ENCODE assay signal across 19 mouse cellular contexts in the genomic region with DNA sequence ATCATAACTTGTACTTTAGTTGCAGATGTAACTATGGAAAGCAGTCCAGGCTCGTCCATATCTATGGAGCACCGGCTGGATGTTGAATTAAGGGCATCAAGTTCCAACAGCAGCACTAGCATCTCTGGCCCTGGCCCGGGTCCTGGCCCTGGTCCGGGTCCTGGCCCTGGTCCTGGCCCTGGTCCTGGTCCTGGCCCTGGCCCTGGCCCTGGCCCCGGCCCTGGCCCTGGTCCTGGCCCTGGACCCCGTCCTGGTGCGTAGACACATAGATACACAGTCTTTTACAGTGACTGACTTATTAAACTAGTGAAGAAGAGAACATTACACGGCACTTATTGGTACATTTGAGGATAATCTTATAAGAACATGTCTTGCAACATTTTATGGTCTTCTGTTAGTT. TPM values are rescaled to one million over a fixed set of nuclear protein-coding genes. Genes with fewer than 3 reads are reported as not detected.
DNase-seq lines count a peak whose midpoint lies in the region; ATAC-seq and TF ChIP-seq lines count a peak whose summit lies in the region.
"Had no signal": no experiment of that assay in that cellular context is flagged by ENCODE, and none has a peak within 500 bp of the region (broad histone marks: within the 10 kb centered on the region; RNA-seq: fewer than 3 reads in every experiment).

No protein-coding gene starts in this region.

- DNase-seq in cerebellum, adult 11-12 months = peak; percentile 1
- no peak for DNase-seq in cerebellum, adult 9-10 months
- peak; percentile 24 to 25 for DNase-seq in heart, adult 2 months
- DNase-seq in heart, adult 9 months (ENCODE audit: low spot score in 2 of 2) = no peak
- DNase-seq in adrenal gland, postnatal 36 days = peak; percentile 2 to 9
- peak; percentile 20 to 24 for DNase-seq in gastrocnemius, postnatal 36 days
- DNase-seq: cerebellum, adult 11 months; kidney, adult 11 months; left cerebral cortex, postnatal 4 days; lung, embryonic 14.5 days; right cerebral cortex, postnatal 14 days; thymus, postnatal 14 days had no signal

- H3K4me2 ChIP-seq in hindbrain, embryonic 13.5 days = no peak overlapping the region
- H3K4me2 ChIP-seq: embryonic facial prominence, embryonic 15.5 days; limb, embryonic 15.5 days; lung, embryonic 14.5 days; midbrain, embryonic 12.5 days had no signal

- no peaks in the 10 kb centered on the region for H3K36me3 ChIP-seq in heart, adult 2 months (ENCODE audit: control insufficient read depth, insufficient read depth, low read length)
- H3K36me3 ChIP-seq in hindbrain, embryonic 13.5 days = peaks cover 25% of the 10 kb centered on the region

- H3K27me3 ChIP-seq in heart, adult 2 months (ENCODE audit: control insufficient read depth, insufficient read depth, low read length) = no peaks in the 10 kb centered on the region
- H3K27me3 ChIP-seq in hindbrain, embryonic 13.5 days = peaks cover 8% of the 10 kb centered on the region; the same call in 1 of the 2 replicates
- H3K27me3 ChIP-seq: embryonic facial prominence, embryonic 15.5 days had no signal

- no peak overlapping the region for H3K27ac ChIP-seq in heart, adult 2 months
- H3K27ac ChIP-seq in hindbrain, embryonic 13.5 days = no peak overlapping the region
- H3K27ac ChIP-seq: embryonic facial prominence, embryonic 15.5 days; heart, embryonic 10.5 days; limb, embryonic 15.5 days; liver, embryonic 14.5 days; midbrain, embryonic 12.5 days had no signal

- no peaks in the 10 kb centered on the region for H3K4me1 ChIP-seq in heart, adult 2 months (ENCODE audit: control insufficient read depth, insufficient read depth, low read length)
- no peaks in the 10 kb centered on the region for H3K4me1 ChIP-seq in hindbrain, embryonic 13.5 days (replicated peaks)
- H3K4me1 ChIP-seq: embryonic facial prominence, embryonic 15.5 days; heart, embryonic 10.5 days; limb, embryonic 15.5 days; midbrain, embryonic 12.5 days had no signal

- 62% methylated on average over 8 of the region's 8 CpGs for WGBS in heart, adult 2 months
- 97% methylated on average over 8 of the region's 8 CpGs for WGBS in hindbrain, embryonic 13.5 days

- no peak for TF ChIP-seq EP300 in heart, adult 2 months (IDR thresholded peaks at IDR 0.05; ENCODE audit: insufficient read depth, low read depth, low read length)

- TF ChIP-seq POLR2A in heart, adult 2 months (IDR thresholded peaks at IDR 0.05; ENCODE audit: insufficient read depth, low read depth, low read length) = no peak

- no peak for TF ChIP-seq CTCF in heart, adult 2 months (IDR thresholded peaks at IDR 0.05)

- H3K9me3 ChIP-seq in hindbrain, embryonic 13.5 days = no peaks in the 10 kb centered on the region
- H3K9me3 ChIP-seq: embryonic facial prominence, embryonic 15.5 days; heart, embryonic 10.5 days; limb, embryonic 15.5 days; midbrain, embryonic 12.5 days had no signal

- H3K9ac ChIP-seq in heart, adult 2 months (ENCODE audit: low read depth, low read length) = no peak overlapping the region
- no peak overlapping the region for H3K9ac ChIP-seq in hindbrain, embryonic 13.5 days
- H3K9ac ChIP-seq: embryonic facial prominence, embryonic 15.5 days; limb, embryonic 15.5 days; liver, embryonic 14.5 days; lung, embryonic 14.5 days; midbrain, embryonic 12.5 days had no signal

- H3K79me2 ChIP-seq in heart, adult 2 months (replicated peaks; ENCODE audit: control insufficient read depth, insufficient read depth, low read length) = no peaks in the 10 kb centered on the region

- H3K4me3 ChIP-seq in heart, adult 2 months = no peak overlapping the region
- no peak overlapping the region for H3K4me3 ChIP-seq in hindbrain, embryonic 13.5 days
- H3K4me3 ChIP-seq: embryonic facial prominence, embryonic 15.5 days; heart, embryonic 10.5 days; limb, embryonic 15.5 days; midbrain, embryonic 12.5 days had no signal

- intact Hi-C loops in heart, adult 2 months (cut with DNase I) = loop anchor here (5.0 kb wide), 1 partner anchor 38 kb away; no protein-coding TSS in a partner anchor
- intact Hi-C loops in gastrocnemius, postnatal 36 days (cut with DNase I) = no loop called here

- ATAC-seq in hindbrain, embryonic 13.5 days (ENCODE audit: low FRiP score) = no peak
- ATAC-seq: forebrain, embryonic 14.5 days had no signal

RNA-seq across cellular contexts. Expression of a gene that starts 58.8 kb away (rescaled TPM):
- total RNA-seq in heart, adult 2 months (2021) = 100 to 1,000 TPM; 151 to 152 TPM
- polyA plus RNA-seq in heart, adult 2 months (2012; rRNA removed) = 45.5 and 65.0 TPM in 2 replicates
- total RNA-seq in adrenal gland, postnatal 36 days (2021) = 100 to 1,000 TPM; 207 to 238 TPM
- total RNA-seq in gastrocnemius, postnatal 36 days (2021) = 100 to 1,000 TPM; 106 to 117 TPM
- polyA plus RNA-seq in hindbrain, embryonic 13.5 days (2015; fragmentation: Nextera tagmentation; extraction: Ambion mirVana) = 53.0 and 56.5 TPM in 2 replicates

Comparison
In these comparisons a context has a peak if more than half of its experiments do, and no peak if none do; other contexts are left out.
1. DNase-seq: peak in cerebellum, adult 11-12 months (single experiment), heart, adult 2 months (2 of 2), adrenal gland, postnatal 36 days (2 of 2) and gastrocnemius, postnatal 36 days (2 of 2); none in cerebellum, adult 9-10 months (single experiment) and heart, adult 9 months (0 of 2).